Mouse (Mus musculus) C2C12 (cell line): ENCODE data around the gene Gm21987.

Source experiments
- CEBPB ChIP-seq: IDR thresholded peaks from one replicate; pipeline ENCODE4 v1.6.1; 2011; ENCODE audit warnings: low read depth, mild to moderate bottlenecking, control low read depth, moderate library complexity
- CTCF ChIP-seq: IDR thresholded peaks from one replicate; pipeline ENCODE4 v1.5.1; 2011; ENCODE audit not compliant: control insufficient read depth, insufficient read depth, insufficient read length
- MAX ChIP-seq: IDR thresholded peaks from one replicate; pipeline ENCODE4 v1.6.1; 2011; ENCODE audit warnings: mild to moderate bottlenecking, control low read depth
- MYOD1 ChIP-seq: IDR thresholded peaks from one replicate; pipeline ENCODE4 v1.6.1; 2011; ENCODE audit warnings: low read depth; ENCODE audit not compliant: control insufficient read depth, insufficient read length
- MYOG ChIP-seq: IDR thresholded peaks from one replicate; pipeline ENCODE4 v1.6.1; 2011; ENCODE audit not compliant: control insufficient read depth, insufficient read length; ENCODE audit errors: extremely low read depth
- USF1 ChIP-seq: IDR thresholded peaks from one replicate; pipeline ENCODE4 v1.6.1; 2011; ENCODE audit warnings: low read depth, mild to moderate bottlenecking, control low read depth, moderate library complexity

DNA sequence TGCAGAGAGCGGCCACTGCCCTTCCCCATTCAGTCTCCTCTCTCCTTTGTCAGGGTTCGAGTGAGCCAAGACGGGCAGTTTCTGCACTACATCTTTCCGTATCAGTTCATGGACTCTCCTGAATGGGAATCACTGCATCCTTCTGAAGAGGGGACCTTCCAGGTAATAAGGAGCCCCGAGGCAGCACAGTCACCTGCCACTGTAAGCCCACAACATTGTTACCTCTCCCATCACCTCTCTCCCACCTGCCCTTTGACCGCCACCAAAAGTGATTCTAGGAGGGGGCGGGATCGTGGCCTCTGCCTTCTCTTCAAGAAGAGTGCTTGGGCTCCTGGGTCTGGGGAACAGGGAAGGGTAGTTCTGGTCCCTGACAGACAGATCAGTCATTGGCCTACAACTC lies 22.6 kb downstream of the Gm21987 start:
- TF ChIP-seq CTCF (no peak), MAX (no peak), CEBPB (no peak), USF1 (no peak), MYOG (no peak), MYOD1 (no peak)
